Comparison of ENCODE assay signal across 11 mouse cellular contexts in genomic region chr8:64690845-64691244, GRCm38 (mm10). TPM values are rescaled to one million over a fixed set of nuclear protein-coding genes. Genes with fewer than 3 reads are reported as not detected.
DNase-seq lines count a peak whose midpoint lies in the region; ATAC-seq and TF ChIP-seq lines count a peak whose summit lies in the region.
"Had no signal": no experiment of that assay in that cellular context is flagged by ENCODE, and none has a peak within 500 bp of the region (broad histone marks: within the 10 kb centered on the region; RNA-seq: fewer than 3 reads in every experiment).

No protein-coding gene starts in this region.

- no peaks in the 10 kb centered on the region for H3K27me3 ChIP-seq in cerebellum, adult 2 months (ENCODE audit: control insufficient read depth, insufficient read depth, low read length)
- no peaks in the 10 kb centered on the region for H3K27me3 ChIP-seq in intestine, embryonic 15.5 days (replicated peaks)
- H3K27me3 ChIP-seq in neural tube, embryonic 15.5 days (replicated peaks) = no peaks in the 10 kb centered on the region
- H3K27me3 ChIP-seq in kidney, adult 2 months (replicated peaks; ENCODE audit: control insufficient read depth, insufficient read depth, low read length) = no peaks in the 10 kb centered on the region

- H3K9me3 ChIP-seq in intestine, embryonic 15.5 days = no peaks in the 10 kb centered on the region
- no peaks in the 10 kb centered on the region for H3K9me3 ChIP-seq in neural tube, embryonic 15.5 days (replicated peaks)
- H3K9me3 ChIP-seq: G1E had no signal

- no peak for ATAC-seq in intestine, embryonic 15.5 days
- no peak for ATAC-seq in neural tube, embryonic 15.5 days (ENCODE audit: low FRiP score)

- H3K27ac ChIP-seq in cerebellum, adult 2 months (ENCODE audit: insufficient read depth, low read length) = no peak overlapping the region
- peak overlapping the region; percentile 99 for H3K27ac ChIP-seq in layer of hippocampus, adult 2 months
- H3K27ac ChIP-seq in intestine, embryonic 15.5 days = no peak overlapping the region
- 0 out of 2 replicates have a peak overlapping the region, but pooled peaks have one; percentile 46 for H3K27ac ChIP-seq in neural tube, embryonic 15.5 days (replicated peaks)
- H3K27ac ChIP-seq in kidney, adult 2 months (ENCODE audit: insufficient read depth, low read depth, low read length) = no peak overlapping the region

- peaks cover 8% of the 10 kb centered on the region for H3K4me1 ChIP-seq in cerebellum, adult 2 months (ENCODE audit: control insufficient read depth, insufficient read depth, low read length)
- H3K4me1 ChIP-seq in intestine, embryonic 15.5 days (replicated peaks) = 0 out of 2 replicates have a peak, but pooled peaks cover 3% of the 10 kb centered on the region
- H3K4me1 ChIP-seq in neural tube, embryonic 15.5 days = peaks cover 25% of the 10 kb centered on the region
- peaks cover 3% of the 10 kb centered on the region; the same call in 1 of the 2 replicates for H3K4me1 ChIP-seq in kidney, adult 2 months (ENCODE audit: control insufficient read depth, insufficient read depth, low read length)

- WGBS in cerebellum, adult 2 months = 26% methylated on average over 6 of the region's 6 CpGs
- 79% methylated on average over 6 of the region's 6 CpGs for WGBS in intestine, embryonic 15.5 days
- WGBS in neural tube, embryonic 15.5 days = 62% methylated on average over 6 of the region's 6 CpGs
- 87% methylated on average over 6 of the region's 6 CpGs for WGBS in kidney, adult 2 months

- TF ChIP-seq POLR2A in cerebellum, adult 2 months (IDR thresholded peaks at IDR 0.05; ENCODE audit: borderline replicate concordance, insufficient read depth, low read length) = no peak
- no peak for TF ChIP-seq POLR2A in kidney, adult 2 months (IDR thresholded peaks at IDR 0.05; ENCODE audit: low read depth, low read length)

- peak; percentile 43 to 54 for DNase-seq in cerebellum, adult 2 months
- no peak for DNase-seq in cerebellum, adult 11-12 months
- DNase-seq in layer of hippocampus, adult 2 months (ENCODE audit: low spot score in 2 of 2) = no peak
- no peak for DNase-seq in layer of hippocampus, adult 18-20 months (ENCODE audit: low spot score in 2 of 2)
- no peak for DNase-seq in spleen, postnatal 10 days (ENCODE audit: low spot score in 2 of 2)
- DNase-seq in kidney, adult 2 months = no peak
- DNase-seq: kidney, adult 11 months; lung, adult 2 months had no signal

- H3K4me3 ChIP-seq in cerebellum, adult 2 months (replicated peaks; ENCODE audit: insufficient read depth, low read depth, low read length) = peak overlapping the region; percentile 72
- H3K4me3 ChIP-seq in layer of hippocampus, adult 2 months = peak overlapping the region; percentile 93
- no peak overlapping the region for H3K4me3 ChIP-seq in intestine, embryonic 15.5 days (replicated peaks)
- H3K4me3 ChIP-seq in neural tube, embryonic 15.5 days (replicated peaks) = peak overlapping the region; percentile 57
- no peak overlapping the region for H3K4me3 ChIP-seq in kidney, adult 2 months (ENCODE audit: insufficient read depth, low read depth, low read length)

- H3K9ac ChIP-seq in intestine, embryonic 15.5 days = no peak overlapping the region
- H3K9ac ChIP-seq in neural tube, embryonic 15.5 days (replicated peaks) = peak overlapping the region; percentile 91; the same call in 1 of the 2 replicates

- 0 out of 2 replicates have a peak overlapping the region, but pooled peaks have one; percentile 97 for H3K4me2 ChIP-seq in intestine, embryonic 15.5 days (replicated peaks)
- peak overlapping the region; percentile 65 for H3K4me2 ChIP-seq in neural tube, embryonic 15.5 days

- no peak for TF ChIP-seq CTCF in cerebellum, adult 2 months (IDR thresholded peaks at IDR 0.05; ENCODE audit: borderline replicate concordance, insufficient read depth, low read depth, low read length)
- TF ChIP-seq CTCF in layer of hippocampus, adult 2 months (conservative IDR thresholded peaks at IDR 0.05) = no peak
- no peak for TF ChIP-seq CTCF in kidney, adult 2 months (conservative IDR thresholded peaks at IDR 0.05; ENCODE audit: insufficient read depth, insufficient read length, low read depth, low read length)

- H3K36me3 ChIP-seq in intestine, embryonic 15.5 days = no peaks in the 10 kb centered on the region
- H3K36me3 ChIP-seq in neural tube, embryonic 15.5 days = no peaks in the 10 kb centered on the region
- no peaks in the 10 kb centered on the region for H3K36me3 ChIP-seq in kidney, adult 2 months (ENCODE audit: control insufficient read depth, insufficient read depth, low read length)
- H3K36me3 ChIP-seq: G1E had no signal

RNA-seq across cellular contexts. Expression of gene Cpe, which starts 2.0 kb away (rescaled TPM):
- polyA plus RNA-seq in cerebellum, adult 2 months (2012; rRNA removed) = 673 and 722 TPM in 2 replicates
- total RNA-seq in layer of hippocampus, adult 2 months (2021) = 1,000 to 10,000 TPM; 2,581 to 2,789 TPM
- 1,000 to 10,000 TPM; 2,606 to 2,683 TPM for total RNA-seq in layer of hippocampus, adult 18-20 months (2021)
- 184 and 201 TPM in 2 replicates for polyA plus RNA-seq in intestine, embryonic 15.5 days (2015; fragmentation: Nextera tagmentation; extraction: Ambion mirVana)
- polyA plus RNA-seq in neural tube, embryonic 15.5 days (2015; fragmentation: Nextera tagmentation; extraction: Ambion mirVana) = 686 and 775 TPM in 2 replicates
- polyA plus RNA-seq in kidney, adult 2 months (2012; rRNA removed) = 15.8 and 18.5 TPM in 2 replicates
- polyA plus RNA-seq: G1E had no signal

RNA-seq across cellular contexts. Expression of gene Msmo1, which starts 42.7 kb away (rescaled TPM):
- 95.7 and 107 TPM in 2 replicates for polyA plus RNA-seq in cerebellum, adult 2 months (2012; rRNA removed)
- total RNA-seq in layer of hippocampus, adult 2 months (2021) = 10 to 100 TPM; 85.9 to 86.4 TPM
- 10 to 100 TPM; 86.1 to 89.9 TPM for total RNA-seq in layer of hippocampus, adult 18-20 months (2021)
- 193 and 213 TPM in 2 replicates for polyA plus RNA-seq in intestine, embryonic 15.5 days (2015; fragmentation: Nextera tagmentation; extraction: Ambion mirVana)
- 140 and 152 TPM in 2 replicates for polyA plus RNA-seq in neural tube, embryonic 15.5 days (2015; fragmentation: Nextera tagmentation; extraction: Ambion mirVana)
- 15.8 and 15.9 TPM in 2 replicates for polyA plus RNA-seq in kidney, adult 2 months (2012; rRNA removed)

Comparison
In these comparisons a context has a peak if more than half of its experiments do, and no peak if none do; other contexts are left out.
1. DNase-seq: peak in cerebellum, adult 2 months (2 of 2); none in cerebellum, adult 11-12 months (single experiment), layer of hippocampus, adult 2 months (0 of 2), layer of hippocampus, adult 18-20 months (0 of 2), spleen, postnatal 10 days (0 of 2) and kidney, adult 2 months (single experiment).
2. H3K27ac ChIP-seq: peak in layer of hippocampus, adult 2 months (single experiment) and neural tube, embryonic 15.5 days (single experiment); none in cerebellum, adult 2 months (single experiment), intestine, embryonic 15.5 days (single experiment) and kidney, adult 2 months (single experiment).
3. H3K4me3 ChIP-seq: peak in cerebellum, adult 2 months (single experiment), layer of hippocampus, adult 2 months (single experiment) and neural tube, embryonic 15.5 days (single experiment); none in intestine, embryonic 15.5 days (single experiment) and kidney, adult 2 months (single experiment).